Mouse (Mus musculus): ENCODE results near the gene Cnih2. TPM values are rescaled to one million over a fixed set of nuclear protein-coding genes. Genes with fewer than 3 reads are reported as not detected.

Gene Cnih2
- polyA plus RNA-seq, 1 experiment from 2014 or later, result 432 TPM

DNA sequence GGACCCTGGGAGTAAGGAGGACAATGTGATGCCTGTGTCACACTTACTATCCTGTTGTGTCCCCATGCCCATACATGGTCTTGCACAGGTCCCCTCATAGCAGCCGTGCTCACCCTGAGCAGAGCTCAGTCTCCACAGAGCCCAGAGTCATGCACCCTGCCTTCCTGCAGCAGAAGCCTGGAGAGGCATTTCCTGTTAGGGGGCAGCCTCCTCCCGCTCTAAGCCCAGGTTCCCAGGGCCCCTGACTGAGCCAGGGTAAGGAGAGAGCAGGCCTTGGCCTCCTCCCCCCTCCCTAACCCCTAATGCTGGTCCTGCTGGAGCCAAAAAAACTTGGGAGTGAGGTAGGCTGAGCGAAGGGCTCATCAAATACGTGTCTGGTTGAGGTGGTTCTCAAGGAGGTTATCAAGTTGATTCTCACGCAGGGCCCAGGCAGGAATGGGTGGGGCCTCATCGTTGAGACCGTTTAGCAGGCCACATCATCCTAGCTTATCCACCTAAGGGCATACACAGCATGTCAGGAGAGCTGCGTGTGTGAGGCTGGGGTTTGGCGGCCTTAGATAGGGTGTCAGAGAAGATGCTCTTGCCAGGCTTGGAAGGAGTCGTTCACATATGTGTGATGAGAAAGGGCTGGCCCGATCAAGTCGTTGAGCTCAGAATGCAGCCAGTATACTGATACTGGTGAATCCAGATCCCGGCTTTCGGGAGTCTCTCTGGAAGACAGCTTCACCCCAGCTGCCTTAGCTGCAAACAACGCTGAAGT lies 31.1 kb downstream of the Cnih2 start:
- H3K27ac ChIP-seq (ENCODE audit: low read length), result no peak overlapping the region
- no peaks in the 10 kb centered on the region for H3K9me3 ChIP-seq (replicated peaks; ENCODE audit: control insufficient read depth, low read length, poor library complexity, severe bottlenecking)
- H3K4me1 ChIP-seq (ENCODE audit: control insufficient read depth, insufficient read depth, low read length), result peaks cover 14% of the 10 kb centered on the region; the same call in 1 of the 2 replicates
- peak overlapping the region; percentile 76 for H3K4me2 ChIP-seq (ENCODE audit: low read length)
- H3K4me3 ChIP-seq (ENCODE audit: low read depth, low read length), result no peak overlapping the region
- no peaks in the 10 kb centered on the region for H3K36me3 ChIP-seq (ENCODE audit: control insufficient read depth, insufficient read depth, low read length)
- ATAC-seq, result no peak
- H3K9ac ChIP-seq (ENCODE audit: low read depth, low read length), result no peak overlapping the region; the same call in 1 of the 2 replicates
- H3K27me3 ChIP-seq (ENCODE audit: control insufficient read depth, insufficient read depth, low read depth, low read length), result peaks cover 27% of the 10 kb centered on the region
- WGBS, result 11% methylated on average over 15 of the region's 15 CpGs

DNA sequence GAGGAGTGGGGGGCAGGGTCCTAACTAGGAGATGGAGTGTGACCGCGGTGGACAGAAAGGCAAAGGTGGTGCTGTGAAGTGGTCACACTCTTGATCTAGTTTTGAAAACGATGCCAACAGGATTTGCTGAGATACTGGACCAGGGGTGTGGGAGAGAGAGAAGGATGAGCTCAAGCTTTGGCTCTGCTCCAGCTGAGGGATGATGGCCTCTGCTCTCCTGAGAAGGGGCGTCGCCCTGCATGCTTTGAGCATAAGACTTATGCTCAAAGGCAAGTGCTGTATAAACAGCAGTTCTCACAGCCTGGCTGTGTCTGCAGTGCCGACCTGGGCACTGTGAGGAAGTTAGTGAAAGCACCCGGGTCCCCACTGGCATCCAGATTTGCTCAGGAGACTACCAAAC lies 33.2 kb downstream of the Cnih2 start:
- Histone ChIP-seq H3K27me3 (ENCODE audit: control insufficient read depth, insufficient read depth, low read depth, low read length) (peaks cover 22% of the 10 kb centered on the region), H3K9me3 (replicated peaks; ENCODE audit: control insufficient read depth, low read length, poor library complexity, severe bottlenecking) (no peaks in the 10 kb centered on the region), H3K36me3 (ENCODE audit: control insufficient read depth, insufficient read depth, low read length) (no peaks in the 10 kb centered on the region), H3K9ac (ENCODE audit: low read depth, low read length) (no peak overlapping the region), H3K4me1 (ENCODE audit: control insufficient read depth, insufficient read depth, low read length) (peaks cover 8% of the 10 kb centered on the region; the same call in 1 of the 2 replicates), H3K4me3 (ENCODE audit: low read depth, low read length) (no peak overlapping the region), H3K4me2 (ENCODE audit: low read length) (no peak overlapping the region), H3K27ac (ENCODE audit: low read length) (no peak overlapping the region)
- no peak for ATAC-seq
- 68% methylated on average over 7 of the region's 7 CpGs for WGBS

DNA sequence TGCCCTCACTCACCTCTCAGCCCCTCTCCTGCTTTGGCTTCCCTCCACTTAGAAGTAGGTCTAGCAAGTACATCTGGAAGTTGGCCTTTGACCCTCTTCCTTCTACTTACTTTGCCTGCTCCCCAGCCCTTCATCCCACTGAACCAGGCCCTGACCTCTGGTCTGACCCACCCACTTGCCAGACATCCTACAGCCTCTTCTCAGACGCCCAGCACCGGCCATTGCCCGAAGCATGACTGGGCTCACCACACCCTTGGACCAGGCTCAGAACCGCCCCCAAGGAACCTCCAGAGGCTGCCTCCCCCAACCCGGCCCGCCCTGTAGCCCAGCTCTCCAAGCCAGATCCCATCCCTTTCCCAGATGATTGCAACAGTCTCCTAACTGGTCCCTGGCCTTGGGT lies 35.9 kb downstream of the Cnih2 start:
- Histone ChIP-seq H3K4me1 (ENCODE audit: control insufficient read depth, insufficient read depth, low read length) (no peaks in the 10 kb centered on the region), H3K9me3 (replicated peaks; ENCODE audit: control insufficient read depth, low read length, poor library complexity, severe bottlenecking) (no peaks in the 10 kb centered on the region), H3K9ac (ENCODE audit: low read depth, low read length) (no peak overlapping the region), H3K27ac (ENCODE audit: low read length) (no peak overlapping the region), H3K4me3 (ENCODE audit: low read depth, low read length) (no peak overlapping the region), H3K27me3 (ENCODE audit: control insufficient read depth, insufficient read depth, low read depth, low read length) (peaks cover 6% of the 10 kb centered on the region; the same call in 1 of the 2 replicates), H3K36me3 (ENCODE audit: control insufficient read depth, insufficient read depth, low read length) (no peaks in the 10 kb centered on the region), H3K4me2 (ENCODE audit: low read length) (no peak overlapping the region)
- WGBS, result 83% methylated on average over 6 of the region's 6 CpGs
- ATAC-seq, result no peak

DNA sequence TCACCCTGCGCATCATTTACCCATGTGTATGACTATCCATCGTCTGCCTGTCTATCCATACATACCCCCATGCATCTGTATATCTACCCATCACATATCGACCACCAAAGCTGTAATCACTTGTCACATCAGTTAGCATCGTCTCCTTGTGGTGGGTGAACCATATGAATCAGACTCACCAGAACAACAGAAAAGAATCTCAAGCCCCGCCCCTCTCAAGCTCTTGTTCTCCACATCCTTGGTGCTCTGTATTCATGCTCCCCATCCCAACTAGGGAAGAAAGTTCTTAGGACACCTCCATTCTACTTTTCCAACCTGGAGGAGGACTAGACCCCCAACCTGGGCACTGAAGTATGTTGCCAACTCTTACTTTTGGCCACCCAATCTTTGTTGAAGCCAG lies 36.3 kb downstream of the Cnih2 start:
- Histone ChIP-seq H3K36me3 (ENCODE audit: control insufficient read depth, insufficient read depth, low read length) (no peaks in the 10 kb centered on the region), H3K4me2 (ENCODE audit: low read length) (no peak overlapping the region), H3K27me3 (ENCODE audit: control insufficient read depth, insufficient read depth, low read depth, low read length) (peaks cover 4% of the 10 kb centered on the region; the same call in 1 of the 2 replicates), H3K4me3 (ENCODE audit: low read depth, low read length) (no peak overlapping the region), H3K4me1 (ENCODE audit: control insufficient read depth, insufficient read depth, low read length) (no peaks in the 10 kb centered on the region), H3K27ac (ENCODE audit: low read length) (no peak overlapping the region), H3K9ac (ENCODE audit: low read depth, low read length) (no peak overlapping the region), H3K9me3 (replicated peaks; ENCODE audit: control insufficient read depth, low read length, poor library complexity, severe bottlenecking) (no peaks in the 10 kb centered on the region)
- WGBS, result 86% methylated on average over 5 of the region's 5 CpGs
- ATAC-seq, result no peak

DNA sequence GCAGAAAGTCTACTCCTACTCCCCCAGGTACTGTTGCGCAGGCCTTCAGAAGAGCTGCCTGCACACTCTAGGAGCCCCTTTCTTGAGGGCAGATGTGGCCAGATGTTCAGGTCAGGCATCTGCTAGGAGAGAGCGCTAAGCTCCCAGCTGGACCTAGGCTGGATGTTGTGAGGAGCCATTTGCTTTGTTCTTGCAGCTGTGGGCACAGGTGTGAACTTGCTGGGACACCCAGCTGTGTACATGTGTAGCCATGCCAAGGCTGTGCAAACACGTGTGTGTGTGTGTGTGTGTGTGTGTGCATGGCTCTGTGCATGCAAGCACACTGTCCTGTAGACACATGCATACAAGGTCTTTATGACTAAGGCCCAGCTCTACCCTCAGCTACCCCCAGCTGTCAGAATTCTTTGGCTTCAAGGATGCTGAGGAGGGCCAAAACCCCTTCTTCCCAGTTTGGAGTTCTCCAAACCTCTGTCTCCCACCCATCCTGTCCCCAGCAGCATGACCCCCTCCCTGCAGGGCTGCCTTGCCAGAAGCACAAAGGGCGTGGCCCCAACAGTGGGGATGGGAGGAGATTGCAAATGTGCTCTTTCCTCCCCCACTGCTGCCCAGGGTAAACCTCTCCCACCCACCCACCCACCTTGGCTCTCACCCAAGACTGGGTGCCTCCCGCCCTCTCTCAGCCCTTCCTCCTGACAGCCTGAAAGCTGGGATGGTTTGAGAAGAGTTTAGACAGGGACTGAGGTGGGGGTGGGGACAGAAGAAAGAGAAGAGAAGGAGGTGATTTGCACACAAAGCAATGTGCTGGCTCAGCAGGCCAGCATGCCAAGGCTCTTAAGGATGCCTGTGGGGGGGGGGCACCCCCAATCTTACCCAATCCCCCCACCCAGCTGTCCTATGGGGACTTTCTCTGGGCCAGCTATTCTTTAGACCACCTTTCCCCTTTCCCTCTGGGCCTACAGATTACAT lies 37.7 kb downstream of the Cnih2 start:
- 39% methylated on average over 5 of the region's 5 CpGs for WGBS
- Histone ChIP-seq H3K27me3 (ENCODE audit: control insufficient read depth, insufficient read depth, low read depth, low read length) (no peaks in the 10 kb centered on the region), H3K4me2 (ENCODE audit: low read length) (no peak overlapping the region), H3K9me3 (replicated peaks; ENCODE audit: control insufficient read depth, low read length, poor library complexity, severe bottlenecking) (no peaks in the 10 kb centered on the region), H3K27ac (ENCODE audit: low read length) (no peak overlapping the region), H3K4me3 (ENCODE audit: low read depth, low read length) (no peak overlapping the region), H3K36me3 (ENCODE audit: control insufficient read depth, insufficient read depth, low read length) (no peaks in the 10 kb centered on the region), H3K9ac (ENCODE audit: low read depth, low read length) (no peak overlapping the region), H3K4me1 (ENCODE audit: control insufficient read depth, insufficient read depth, low read length) (peaks cover 3% of the 10 kb centered on the region; the same call in 1 of the 2 replicates)
- ATAC-seq, result no peak

DNA sequence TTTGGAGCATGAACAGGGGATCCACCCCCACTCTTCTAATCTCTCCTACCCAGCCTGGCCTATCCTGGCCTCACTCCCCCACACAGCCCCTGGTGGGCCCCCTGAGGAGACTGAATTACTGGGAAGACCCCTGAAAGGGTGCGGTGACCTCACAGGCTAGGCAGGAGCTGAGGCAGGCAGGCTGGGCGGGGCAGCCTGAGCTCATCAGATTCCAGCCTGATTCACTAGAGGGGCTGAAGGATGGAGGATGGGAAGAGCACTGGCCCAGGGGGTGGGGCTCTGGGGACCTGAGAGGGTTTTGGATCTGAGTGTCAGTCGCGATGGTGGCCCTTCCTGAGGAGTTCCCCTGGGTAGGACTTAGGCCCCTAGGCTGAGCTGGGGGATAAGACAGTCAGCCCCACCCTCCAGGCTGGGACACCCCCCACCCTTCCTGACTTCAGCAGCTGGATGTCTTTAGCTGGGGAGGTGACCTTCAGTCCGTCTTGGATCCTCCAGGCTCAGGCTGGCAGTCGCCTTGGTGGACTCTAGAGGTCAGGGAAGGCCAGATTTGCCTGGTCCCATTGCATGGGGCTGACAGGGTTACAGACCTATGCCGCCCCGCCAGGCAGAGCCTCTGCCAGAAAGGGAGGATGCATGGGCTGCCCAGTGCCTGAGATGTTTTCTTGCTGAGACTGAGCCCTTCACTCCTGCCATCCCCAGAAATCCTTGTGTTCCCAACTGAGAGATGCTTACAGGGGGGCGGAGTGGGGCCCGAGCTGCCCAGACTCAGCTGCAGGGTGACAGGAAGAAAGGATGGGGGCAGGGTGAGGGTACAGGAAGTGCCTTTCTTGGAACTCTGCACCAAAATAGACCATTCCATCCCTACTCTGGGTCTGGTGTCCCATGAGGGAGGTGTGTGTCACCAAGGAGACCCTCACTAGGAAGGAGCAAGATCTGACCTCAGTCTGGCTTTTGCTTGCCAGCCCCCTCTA lies 39.2 kb downstream of the Cnih2 start:
- no peak overlapping the region for H3K4me3 ChIP-seq (ENCODE audit: low read depth, low read length)
- no peaks in the 10 kb centered on the region for H3K36me3 ChIP-seq (ENCODE audit: control insufficient read depth, insufficient read depth, low read length)
- no peaks in the 10 kb centered on the region for H3K9me3 ChIP-seq (replicated peaks; ENCODE audit: control insufficient read depth, low read length, poor library complexity, severe bottlenecking)
- no peak overlapping the region for H3K27ac ChIP-seq (ENCODE audit: low read length)
- peak overlapping the region; percentile 44; the same call in 1 of the 2 replicates for H3K9ac ChIP-seq (ENCODE audit: low read depth, low read length)
- no peak overlapping the region for H3K4me2 ChIP-seq (ENCODE audit: low read length)
- WGBS, result 20% methylated on average over 10 of the region's 10 CpGs
- peaks cover 3% of the 10 kb centered on the region; the same call in 1 of the 2 replicates for H3K4me1 ChIP-seq (ENCODE audit: control insufficient read depth, insufficient read depth, low read length)
- no peak for ATAC-seq
- peaks cover 2% of the 10 kb centered on the region; the same call in 1 of the 2 replicates for H3K27me3 ChIP-seq (ENCODE audit: control insufficient read depth, insufficient read depth, low read depth, low read length)

DNA sequence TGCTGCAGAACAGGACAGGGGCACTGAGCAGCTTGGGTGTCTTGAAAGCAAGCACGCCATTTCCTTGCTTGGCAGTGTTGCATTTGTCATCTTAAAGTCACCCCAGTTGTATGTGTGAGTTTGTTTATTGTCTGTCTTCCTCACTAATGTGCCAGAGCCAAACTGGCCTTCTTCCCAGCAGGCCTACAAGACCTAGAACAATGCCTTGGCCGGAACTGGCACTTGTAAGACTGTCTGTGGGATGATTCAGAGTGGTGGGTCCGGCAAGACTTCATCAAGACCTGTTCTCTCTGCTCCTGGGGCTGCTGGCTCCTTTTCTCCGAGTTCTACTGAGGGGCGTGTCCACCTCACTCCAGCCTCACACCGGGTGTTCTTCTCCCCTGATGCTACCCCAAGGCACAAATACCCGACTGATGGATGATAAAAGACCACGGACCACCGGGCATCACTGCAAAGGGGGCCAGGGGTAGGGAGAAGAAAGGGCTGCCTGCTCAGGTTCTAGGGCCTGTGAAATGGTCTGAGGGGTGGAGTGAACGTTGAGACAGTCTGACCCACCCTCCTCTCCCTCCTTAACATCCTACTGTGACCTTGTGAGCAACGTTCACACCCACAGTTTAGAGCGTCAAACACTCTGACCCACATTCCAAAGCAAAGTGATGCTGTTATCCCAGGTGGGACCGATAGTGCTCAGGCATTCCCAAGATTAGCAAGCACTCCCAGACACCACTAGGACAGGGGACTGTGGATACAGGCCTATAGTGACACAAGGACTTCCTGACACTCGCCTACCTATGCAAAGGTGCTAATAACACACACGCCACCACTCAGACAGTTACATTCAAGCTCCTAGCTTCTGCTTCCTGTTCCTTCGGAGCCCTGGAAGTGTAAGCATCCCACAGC lies 40.2 kb downstream of the Cnih2 start:
- 27% methylated on average over 16 of the region's 16 CpGs for WGBS
- H3K27me3 ChIP-seq (ENCODE audit: control insufficient read depth, insufficient read depth, low read depth, low read length), result peaks cover 9% of the 10 kb centered on the region
- H3K9me3 ChIP-seq (replicated peaks; ENCODE audit: control insufficient read depth, low read length, poor library complexity, severe bottlenecking), result no peaks in the 10 kb centered on the region
- peaks cover 3% of the 10 kb centered on the region; the same call in 1 of the 2 replicates for H3K4me1 ChIP-seq (ENCODE audit: control insufficient read depth, insufficient read depth, low read length)
- H3K4me3 ChIP-seq (ENCODE audit: low read depth, low read length), result no peak overlapping the region
- H3K4me2 ChIP-seq (ENCODE audit: low read length), result no peak overlapping the region
- H3K36me3 ChIP-seq (ENCODE audit: control insufficient read depth, insufficient read depth, low read length), result no peaks in the 10 kb centered on the region
- no peak for ATAC-seq
- no peak overlapping the region for H3K27ac ChIP-seq (ENCODE audit: low read length)
- 0 out of 2 replicates have a peak overlapping the region, but pooled peaks have one; percentile 44 for H3K9ac ChIP-seq (ENCODE audit: low read depth, low read length)

Data from midbrain, embryonic 16.5 days (tissue).